Mouse (Mus musculus) lung, postnatal 10 days (tissue): ENCODE measurements around the gene R3hdm4.
A peak's percentile ranks its signal among the peaks of the same experiment; 100 is the strongest.

Experiments
- DNase-seq: peaks from one replicate; pipeline ENCODE4 v3.0.0; 2021

R3hdm4 gene

DNA sequence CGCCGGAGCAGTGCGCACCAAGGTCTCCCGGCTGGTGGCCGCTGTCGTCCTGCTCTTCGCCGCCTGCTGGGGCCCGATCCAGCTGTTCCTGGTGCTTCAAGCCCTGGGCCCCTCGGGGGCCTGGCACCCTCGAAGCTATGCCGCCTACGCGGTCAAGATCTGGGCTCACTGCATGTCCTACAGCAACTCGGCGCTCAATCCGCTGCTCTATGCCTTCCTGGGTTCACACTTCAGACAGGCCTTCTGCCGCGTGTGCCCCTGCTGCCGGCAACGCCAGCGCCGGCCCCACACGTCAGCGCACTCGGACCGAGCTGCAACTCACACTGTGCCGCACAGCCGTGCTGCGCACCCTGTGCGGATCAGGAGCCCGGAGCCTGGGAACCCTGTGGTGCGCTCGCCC is 564 bp upstream of the R3hdm4 start:
- no peak for DNase-seq

DNA sequence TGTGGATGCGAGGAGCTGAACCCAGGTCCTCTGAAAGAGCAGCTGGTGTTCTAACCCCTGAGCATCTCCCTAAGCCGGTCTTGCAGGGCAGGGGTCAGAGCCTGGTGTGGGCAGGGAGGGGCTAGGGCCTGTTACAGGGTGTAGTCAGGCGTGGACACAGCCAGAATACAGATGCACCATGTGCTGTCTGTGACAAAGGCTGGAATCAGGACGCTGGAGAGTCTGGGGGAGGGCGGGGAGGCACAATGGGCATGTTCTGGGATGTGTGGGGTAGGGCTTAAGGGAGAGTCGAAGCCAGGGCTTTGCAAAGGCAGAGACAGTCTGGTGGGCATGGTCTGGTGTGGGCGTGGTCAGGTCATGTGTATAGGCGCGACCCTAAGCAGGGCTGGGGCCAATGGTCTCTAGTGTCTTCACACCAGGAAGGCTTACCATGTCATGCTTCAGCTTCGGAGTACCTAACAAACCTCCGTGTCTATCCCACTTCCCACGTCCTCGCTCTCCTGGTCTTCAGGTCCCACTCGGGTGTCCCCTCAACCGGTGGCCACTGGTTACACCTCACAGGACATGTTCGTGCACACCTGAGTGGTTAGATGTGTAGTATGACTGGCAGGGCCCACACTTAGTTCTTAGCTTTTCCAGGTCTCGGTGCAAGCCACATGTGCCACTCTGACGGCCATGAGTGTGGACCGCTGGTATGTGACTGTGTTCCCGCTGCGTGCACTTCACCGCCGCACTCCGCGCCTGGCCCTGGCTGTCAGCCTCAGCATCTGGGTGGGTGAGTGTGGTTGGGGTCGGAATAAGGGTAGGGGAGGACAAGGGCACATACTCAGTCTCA is 735 bp downstream of the R3hdm4 start:
- no peak for DNase-seq

DNA sequence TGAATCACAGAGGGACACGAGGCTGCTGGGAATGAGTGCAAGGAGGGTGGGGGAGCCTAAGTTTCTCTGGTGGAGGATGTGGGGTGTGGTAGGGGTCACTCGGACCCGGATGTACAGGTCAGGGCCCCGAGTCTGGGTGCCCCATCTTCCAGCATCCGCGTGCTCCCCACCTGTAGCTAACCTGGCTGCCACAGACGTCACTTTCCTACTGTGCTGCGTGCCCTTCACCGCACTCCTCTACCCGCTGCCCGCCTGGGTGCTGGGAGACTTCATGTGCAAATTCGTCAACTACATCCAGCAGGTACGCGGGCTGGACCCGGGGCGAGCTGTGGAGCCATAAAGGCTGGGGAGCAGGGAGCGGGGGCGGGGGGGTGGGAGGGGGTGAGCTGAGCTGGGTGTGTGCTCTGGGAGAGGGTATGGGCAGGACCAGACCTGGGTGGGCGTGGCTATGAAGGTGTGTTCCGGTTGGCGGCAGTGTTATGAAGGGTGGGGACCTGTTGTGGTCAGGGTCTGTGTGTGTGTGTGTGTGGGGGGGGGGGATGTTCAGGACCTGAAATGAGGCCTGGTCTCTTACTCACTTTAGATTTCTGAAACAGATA is 1.7 kb downstream of the R3hdm4 start:
- peak; percentile 57 for DNase-seq

DNA sequence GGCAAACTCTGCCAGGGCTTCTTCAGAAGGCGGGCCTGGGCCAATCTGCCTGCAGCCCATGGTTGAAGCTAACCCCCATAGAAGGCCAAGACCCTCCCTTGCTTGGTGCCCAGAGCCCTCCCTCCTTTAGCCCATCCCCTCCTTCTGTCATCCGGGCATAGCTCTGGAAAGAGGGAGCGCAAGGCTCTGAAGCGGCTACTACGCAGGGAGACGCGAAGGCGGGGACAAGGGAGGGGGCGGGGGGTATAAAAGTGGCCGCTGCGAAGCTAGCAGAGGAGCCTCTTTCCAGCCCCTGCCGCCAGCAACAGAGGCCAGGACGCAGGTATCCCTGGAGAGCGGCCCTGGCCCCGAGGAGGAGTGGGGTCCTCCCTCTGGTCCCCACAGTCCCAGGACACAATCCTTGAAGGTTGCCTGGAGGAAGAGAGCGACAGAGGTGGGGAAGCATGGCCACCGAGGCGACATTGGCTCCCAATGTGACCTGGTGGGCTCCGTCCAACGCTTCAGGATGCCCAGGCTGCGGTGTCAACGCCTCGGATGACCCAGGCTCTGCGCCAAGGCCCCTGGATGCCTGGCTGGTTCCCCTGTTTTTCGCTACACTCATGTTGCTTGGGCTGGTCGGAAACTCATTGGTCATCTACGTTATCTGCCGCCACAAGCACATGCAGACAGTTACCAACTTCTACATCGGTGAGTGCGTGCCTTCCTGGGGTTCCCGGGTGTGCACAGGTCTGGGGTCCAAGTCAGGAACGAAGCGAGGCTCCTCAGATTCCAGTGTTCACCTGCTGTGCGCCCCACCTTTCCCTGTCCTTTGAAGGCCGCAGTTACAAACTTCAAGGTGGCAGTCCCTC is 2.6 kb downstream of the R3hdm4 start:
- DNase-seq = peak; percentile 71

DNA sequence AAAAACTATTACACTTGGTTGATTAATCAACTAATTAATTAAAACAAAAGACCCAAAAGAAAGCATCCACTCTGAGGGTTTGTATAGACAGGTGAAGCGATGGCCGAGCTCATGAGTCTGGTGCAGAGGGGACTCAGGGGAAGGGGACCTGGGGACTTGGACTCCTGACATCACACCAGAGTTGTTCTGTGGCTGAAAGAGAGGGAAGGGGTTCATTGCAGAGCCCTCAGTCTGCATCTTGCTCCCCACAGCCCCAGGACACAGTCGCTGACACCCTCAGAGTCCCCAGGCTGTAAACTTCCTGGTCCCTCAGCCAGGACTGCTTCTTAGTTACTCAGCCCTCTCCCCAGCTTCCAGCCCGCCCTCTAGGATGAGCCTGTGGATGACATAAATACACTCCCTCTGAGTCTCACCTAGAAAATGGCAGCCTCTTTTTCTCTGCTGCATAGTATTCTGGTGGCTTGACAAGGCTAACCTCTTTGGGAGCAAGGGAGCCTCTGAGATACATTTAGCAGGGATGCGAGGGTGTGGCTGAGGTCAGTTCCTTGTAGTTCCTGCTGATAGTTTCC is 3.4 kb downstream of the R3hdm4 start:
- DNase-seq = no peak

DNA sequence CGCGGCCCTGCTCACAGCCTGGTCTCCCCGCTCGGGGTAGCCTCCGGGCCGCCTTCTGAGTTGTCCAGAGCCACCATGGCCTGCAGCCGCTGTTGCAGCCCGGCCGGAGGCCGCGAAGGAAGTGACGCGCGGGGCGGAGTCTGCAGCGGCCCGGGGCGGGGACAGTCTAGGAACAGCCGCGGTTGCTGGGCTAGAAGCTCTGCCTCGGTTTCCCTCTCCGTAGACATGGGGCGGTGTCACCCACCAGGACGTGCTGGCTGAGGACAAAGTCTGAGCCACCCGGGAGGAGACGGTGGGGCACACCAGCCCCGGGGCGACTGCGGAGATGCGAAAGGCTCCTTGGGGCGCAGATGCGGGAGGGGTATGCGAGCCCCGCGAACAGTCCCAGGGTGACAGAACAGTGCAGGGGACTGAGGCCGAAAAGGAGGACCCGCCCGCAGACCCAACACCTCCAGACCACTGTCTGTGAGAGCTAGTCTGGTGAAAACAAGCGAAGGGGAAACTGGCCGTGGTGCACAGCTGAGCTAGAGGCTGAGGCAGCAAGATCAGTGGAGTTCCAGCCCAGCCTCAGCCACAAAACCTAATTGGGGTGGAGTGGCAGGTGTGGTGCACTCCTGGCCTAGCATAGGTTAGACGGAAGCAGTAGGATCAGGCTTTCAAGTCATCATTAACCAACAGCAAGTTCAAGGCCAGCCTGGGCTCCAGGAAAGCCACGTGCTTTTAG is 4.0 kb downstream of the R3hdm4 start, which contains the start of gene Kiss1r:
TSS of gene Kiss1r (plus strand) at position 164 of the 724 bp plus-strand sequence.
- DNase-seq = peak; percentile 94

DNA sequence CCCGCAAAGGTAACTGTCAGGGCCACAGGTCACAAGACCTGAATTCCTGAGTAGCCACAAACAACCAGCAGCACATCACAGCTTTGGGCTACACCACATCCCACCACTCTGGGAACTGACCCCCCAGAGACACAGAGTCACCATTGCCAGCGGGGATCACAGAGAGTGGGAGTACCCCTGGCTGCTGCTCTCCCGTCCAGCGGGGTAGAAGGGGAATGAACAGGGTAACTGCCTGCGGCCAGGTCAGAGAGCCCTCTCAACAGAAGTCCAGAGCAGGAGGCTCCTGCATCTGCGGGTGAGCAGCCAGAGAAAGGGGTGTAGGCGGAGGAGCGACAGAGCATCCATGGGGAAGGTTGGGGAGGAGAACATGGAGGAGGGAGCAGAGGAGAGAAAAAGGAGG is 4.9 kb downstream of the R3hdm4 start:
- DNase-seq = no peak

DNA sequence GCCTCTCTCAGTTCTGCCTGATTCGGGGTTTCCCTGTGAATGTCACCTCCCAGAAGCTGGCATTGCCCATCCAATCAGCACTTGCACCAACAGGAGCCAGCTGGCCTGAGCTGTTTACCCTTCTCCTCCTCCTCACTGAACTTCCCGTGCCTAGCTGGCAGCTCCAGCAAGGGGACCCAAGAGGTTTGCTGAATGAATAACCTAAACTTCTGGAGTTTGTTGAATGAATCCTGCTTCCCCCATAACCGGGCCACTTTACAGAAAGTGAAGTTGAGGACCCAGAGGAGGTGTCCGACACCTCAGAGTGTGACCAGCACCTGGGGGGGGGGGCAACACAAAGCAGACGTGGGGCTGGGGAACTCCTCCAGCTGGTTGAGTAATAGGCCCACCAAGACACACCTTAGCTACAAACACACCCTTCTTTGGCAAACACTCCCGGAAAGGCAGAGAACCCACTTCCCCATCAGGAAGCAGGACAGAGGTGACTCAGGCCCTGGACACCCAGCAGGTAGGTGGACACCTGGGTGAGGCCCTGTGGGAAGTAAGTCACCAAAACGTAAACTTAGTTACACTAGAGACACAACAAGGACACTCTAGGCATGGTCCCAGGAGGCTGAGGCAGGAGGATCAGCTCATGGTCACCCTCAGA is 5.9 kb downstream of the R3hdm4 start:
- DNase-seq = no peak

DNA sequence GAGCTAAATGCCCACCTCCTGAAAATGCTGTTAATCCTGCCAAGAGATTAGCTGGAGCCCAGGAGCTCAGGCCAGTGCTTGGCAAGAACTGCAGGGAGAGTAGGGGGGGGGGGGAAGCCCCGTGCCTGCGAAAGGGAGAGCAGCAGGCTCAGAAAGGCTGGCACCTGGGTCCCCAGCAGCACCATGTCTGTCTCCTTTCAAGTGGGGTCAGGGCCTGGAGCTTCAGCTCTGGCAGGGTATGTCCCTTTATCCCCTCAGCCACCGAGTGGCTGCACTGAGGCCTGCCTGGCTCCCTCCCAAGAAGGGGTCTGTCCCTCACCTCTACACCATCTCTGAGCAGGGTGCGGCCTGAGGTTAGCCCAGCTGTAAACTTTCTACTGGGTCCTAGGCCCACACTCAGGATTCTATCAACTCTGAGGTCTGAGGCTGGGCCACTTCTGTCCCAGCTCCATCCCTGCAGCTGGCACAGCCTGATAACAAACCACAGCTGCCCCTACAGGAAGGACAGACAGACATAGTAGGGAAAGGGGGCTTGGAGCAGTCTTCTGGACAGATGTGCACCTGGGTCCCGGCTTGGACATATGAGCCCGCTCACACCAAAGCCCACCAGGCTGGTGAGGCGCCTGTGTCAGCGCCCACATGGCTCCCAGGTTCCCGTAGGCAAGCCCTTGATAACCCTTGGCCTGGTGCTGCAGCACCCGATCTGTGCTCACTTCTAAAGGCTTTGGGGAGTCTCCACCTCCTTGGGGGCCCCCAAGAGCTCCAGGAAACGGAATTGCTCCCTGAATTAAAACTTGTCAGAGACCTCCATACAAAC is 6.7 kb downstream of the R3hdm4 start:
- no peak for DNase-seq

DNA sequence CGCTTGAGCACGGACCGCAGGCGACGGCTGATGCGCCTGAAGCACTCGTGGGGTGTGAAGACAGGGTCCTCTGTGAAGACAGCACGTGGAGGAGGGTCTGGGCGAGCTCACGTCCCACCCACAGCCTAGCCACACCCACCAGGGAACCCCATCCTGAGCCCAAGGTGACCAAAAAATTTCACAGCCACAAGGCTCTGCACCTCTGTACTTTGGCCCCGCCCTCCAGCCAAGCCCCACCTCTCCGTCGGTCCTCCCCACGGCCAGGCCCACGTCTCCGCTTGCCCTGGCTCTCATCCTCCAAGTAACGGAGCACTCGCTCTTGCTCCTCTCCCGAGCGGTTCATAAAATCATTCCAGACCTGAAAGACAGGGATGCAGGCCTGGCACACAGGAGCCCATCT is 8.6 kb downstream of the R3hdm4 start:
- no peak for DNase-seq

DNA sequence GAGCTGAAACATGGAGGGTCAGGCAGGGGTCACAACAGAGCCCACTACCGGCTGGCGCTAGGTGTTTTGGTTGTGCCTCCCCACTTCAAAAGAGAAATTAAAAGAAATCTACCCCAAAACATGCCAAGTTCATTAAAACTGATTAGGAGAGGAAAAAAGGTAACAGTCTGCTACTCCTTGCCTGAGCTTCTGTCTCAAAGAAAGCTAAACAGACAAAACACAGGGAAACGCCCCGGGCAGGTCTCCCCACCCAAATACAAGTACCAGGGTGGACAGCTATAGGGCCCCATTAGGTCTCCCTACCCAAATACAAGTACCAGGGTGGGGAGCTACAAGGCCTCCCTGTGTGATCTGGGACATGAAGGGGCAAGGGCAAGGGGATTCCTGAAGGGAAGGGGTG is 10.5 kb downstream of the R3hdm4 start, which contains the start of gene Gm26602:
TSS of gene Gm26602 (plus strand) at position 301 of the 400 bp plus-strand sequence.
- DNase-seq = no peak

DNA sequence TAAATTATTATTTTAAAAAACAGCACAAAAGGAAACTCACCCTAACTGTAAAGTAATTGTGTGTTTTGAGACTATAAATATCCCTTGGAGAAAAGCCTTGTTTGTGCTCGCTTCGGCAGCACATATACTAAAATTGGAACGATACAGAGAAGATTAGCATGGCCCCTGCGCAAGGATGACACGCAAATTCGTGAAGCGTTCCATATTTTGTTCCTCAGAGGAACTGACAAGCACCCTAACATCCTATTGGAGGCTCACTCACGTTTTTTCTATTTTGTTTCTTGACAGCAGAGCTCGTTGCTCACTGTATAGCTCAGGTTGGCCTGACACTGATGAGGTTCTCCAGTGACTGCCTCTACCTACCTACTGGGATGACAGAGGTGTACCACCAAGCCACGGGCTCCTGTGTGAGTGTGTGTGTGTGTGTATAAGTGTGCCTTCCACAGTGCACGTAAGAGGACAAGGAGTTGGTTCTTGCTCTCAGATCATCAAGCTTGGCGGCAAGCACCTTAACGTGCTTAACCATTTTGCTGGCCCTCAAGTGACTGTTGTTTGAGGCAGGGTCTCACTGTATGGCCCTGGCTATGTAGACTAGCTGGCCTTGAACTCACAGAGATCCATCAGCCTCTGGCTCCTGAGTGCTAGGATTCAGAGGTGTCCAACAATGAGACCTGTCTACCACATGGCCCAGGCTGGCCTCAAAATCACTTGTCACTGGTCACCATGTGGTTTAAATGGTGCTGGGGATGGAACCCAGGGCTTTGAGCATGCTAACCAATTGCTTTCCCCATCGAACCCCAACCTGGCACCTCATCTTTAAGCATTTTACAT is 11.7 kb downstream of the R3hdm4 start:
- no peak for DNase-seq

DNA sequence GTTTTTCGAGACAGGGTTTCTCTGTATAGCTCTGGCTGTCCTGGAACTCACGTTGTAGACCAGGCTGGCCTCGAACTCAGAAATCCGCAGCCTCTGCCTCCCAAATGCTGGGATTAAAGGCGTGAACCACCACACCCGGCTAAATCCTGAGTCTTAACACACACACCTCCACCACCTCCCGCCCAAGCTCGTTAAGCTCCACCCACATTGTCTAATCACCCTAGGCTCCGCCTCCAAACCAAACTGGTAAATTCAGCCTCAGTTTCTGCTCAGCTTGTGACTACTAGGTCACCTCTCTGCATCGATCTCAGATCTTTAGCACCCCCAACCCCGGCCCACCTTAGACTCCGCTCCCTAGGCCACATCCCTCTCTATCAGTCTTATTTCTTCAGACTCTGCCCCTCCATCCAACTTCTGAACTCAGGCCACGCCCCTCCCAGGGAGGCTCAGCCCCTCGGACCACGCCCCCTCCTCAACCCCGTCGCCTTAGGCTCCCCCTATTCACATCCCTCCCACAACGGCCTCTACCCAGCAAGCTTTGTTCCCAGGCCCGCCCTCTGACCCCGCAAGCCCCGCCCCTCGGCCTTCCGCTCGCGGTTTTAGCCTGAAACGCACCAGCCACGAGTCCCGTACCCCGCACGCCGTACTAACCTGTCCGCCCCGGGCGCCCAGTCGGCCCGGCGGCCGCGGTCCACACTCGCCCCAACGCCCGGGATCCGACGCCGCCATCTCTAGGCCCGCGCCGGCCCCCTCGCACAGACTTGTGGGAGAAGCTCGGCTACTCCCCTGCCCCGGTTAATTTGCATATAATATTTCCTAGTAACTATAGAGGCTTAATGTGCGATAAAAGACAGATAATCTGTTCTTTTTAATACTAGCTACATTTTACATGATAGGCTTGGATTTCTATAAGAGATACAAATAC is 12.6 kb downstream of the R3hdm4 start, which contains the start of gene Med16:
TSS of gene Med16 (minus strand) at position 757 of the 925 bp plus-strand sequence.
- DNase-seq = peak; percentile 99

DNA sequence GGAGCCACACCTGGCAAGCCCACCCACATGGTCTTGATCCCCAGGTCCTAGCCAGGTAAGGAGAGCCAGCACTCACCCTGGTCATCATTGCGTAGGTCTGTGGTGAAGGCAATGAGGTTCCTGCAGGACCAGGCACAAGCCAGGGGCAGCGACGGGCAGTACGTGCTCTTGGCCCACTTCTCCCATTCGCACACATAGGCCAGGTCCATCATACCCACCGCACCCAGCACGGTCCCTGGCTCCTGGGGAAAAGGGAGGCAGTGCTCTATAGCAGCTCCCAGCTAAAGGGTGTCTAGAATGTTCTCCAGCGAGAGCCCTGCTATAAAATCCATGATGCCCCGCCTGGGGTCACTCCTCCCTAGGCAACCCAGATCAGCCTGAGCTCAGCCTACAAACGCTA is 13.6 kb downstream of the R3hdm4 start:
- no peak for DNase-seq

DNA sequence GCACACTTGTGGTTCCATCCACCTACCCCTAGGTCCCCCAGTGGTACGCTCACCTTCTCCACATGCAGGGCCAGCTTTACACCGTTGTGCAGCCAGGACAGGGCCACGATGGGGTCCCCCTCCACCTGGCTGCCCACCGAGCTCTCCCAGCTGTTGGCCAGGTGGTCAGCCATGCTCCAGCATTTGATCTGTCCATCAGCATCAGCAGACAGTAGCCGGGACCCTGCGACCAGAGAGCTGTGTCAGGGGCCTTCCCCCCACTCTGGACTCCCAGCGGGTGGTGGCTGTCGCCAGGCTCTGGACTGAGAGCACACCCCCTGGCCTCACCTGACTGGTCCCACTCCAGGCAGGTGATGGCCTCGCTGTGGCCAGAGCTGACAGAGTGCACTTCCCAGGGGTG is 14.3 kb downstream of the R3hdm4 start:
- DNase-seq = no peak

DNA sequence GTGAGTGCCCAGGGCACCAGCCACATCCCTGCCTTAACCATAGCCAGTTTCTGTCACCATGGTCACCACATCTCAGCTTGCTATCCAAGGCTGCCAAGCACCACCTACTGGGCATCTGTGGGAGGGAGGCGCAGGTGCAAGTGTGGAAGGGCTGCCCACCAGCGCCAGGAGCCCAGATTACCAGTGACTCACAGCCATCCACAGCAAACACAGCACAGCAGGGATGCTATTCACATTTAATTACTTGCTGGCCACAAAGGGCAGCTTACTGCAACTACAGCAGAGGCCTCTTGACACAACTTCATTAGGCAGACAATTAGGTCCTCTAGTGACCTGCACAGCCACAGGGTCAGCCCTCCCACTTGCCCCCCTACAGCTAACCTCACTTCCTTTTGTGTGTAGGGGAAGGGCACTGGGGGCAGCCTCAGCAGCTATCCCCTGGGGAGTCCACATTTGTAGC is 20.0 kb downstream of the R3hdm4 start:
- DNase-seq = no peak

DNA sequence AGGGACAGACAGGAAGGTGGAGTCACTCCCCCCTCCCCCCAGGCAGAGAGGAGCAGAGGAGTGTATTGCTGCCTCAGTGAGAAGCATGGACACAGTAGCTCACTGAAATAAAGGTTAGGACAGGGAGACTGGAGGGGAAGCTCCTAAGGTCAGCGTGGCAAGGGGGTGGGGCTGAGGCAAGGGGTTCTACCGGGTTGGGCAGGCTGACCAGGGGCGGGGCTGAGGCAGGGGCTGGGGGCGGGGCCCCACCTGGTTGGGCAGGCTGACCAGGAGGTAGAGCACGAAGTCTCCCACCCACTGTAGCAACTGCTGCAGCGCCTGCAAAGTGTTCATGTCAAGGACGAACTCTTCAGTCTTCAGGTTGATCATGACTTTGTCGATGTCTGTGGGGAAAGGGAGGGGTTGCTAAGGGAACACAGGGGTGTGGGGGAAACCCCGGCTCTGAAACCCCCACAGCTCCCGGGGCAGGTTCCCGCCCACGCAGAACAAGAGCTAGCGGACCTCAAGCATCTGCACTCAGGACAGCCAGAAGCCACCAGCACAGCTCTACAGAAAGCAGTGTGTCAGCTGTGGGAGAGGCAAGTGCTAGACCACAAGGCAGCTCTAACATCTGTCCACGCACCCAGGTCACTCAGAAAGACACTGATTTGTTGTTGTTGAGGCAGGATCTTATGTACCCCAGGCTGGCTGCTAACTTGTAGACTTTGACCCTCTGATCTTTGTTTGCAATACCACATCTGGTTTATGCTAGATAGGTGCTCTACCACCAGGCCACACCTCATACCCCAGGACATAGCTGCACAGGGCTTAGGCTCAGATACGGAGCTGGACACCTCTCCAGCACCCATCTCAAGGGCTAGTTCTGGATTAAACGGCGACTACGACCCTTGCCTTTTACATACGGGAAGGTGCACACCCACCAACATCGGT is 23.4 kb downstream of the R3hdm4 start:
- no peak for DNase-seq

DNA sequence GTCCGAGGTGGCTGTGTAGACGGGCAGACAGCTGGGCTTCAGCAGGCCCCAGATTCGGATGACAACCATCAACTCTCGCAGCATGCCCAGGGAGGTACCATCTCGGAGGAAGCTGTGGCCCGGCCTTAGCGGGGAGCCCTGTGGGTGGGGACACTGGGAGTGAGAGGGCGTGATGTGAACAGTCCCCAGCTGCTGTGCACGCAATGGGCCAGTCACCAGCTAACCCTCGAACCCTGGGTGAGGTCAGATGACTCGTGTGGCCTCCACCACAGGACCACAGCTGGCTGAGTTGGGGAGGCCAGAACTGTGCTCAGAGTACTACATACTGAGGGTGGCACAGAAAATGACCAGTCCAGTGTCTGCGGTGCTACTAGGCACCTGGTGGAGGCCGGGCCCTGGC is 24.2 kb downstream of the R3hdm4 start:
- DNase-seq = peak; percentile 75
